Mouse (Mus musculus) heart, postnatal 25 days (tissue): ENCODE measurements at regions not wholly inside any gene's neighbourhood (a gene's known extent, or its start where the extent isn't known, plus 50 kb on each side); places are given as distances from the start of the nearest gene placed in this dataset.

Source experiments
- DNase-seq: peaks from one replicate; pipeline ENCODE4 v3.0.0; 2022; ENCODE audit warnings: low spot score
- intact Hi-C: fragments of 180-260 bp; cut with DNase I; formaldehyde crosslinking; loops from one replicate; pipeline ENCODE4 v1.15.1; 2025

GRCm38 (mm10) chrX:143024325-143024971, 57.9 kb upstream of the Ammecr1 start:
- no peak for DNase-seq
- intact Hi-C loops: no loop called here

GRCm38 (mm10) chrX:143030371-143031010, 64.0 kb upstream of the Ammecr1 start:
- intact Hi-C loops: no loop called here
- no peak for DNase-seq

- intact Hi-C loops: no loop called here
- no peak for DNase-seq
Measured at GRCm38 (mm10) chrX:143039878-143040277, 59.5 kb upstream of the Rtl9 start.

DNA sequence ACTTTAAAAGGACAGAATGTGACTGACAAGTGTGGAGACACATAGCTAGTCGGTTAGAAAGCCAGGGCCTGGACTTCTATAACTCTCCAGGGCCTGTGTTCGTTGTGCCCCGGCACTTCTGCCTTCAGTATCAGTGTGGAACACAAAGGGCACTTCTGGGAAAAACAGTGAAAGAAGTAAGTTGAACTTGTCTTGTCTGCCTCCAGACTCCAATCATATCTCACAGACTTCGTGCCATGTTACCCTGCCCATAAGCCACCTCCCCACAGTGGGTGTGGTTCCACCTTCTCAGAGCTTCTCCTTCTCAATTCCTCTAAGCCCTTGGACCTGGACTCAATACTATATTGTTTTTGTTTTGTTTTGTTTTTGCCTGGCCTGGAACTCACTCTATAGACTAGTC, 55.1 kb upstream of the Rtl9 start:
- DNase-seq: no peak
- intact Hi-C loops: no loop called here

DNA sequence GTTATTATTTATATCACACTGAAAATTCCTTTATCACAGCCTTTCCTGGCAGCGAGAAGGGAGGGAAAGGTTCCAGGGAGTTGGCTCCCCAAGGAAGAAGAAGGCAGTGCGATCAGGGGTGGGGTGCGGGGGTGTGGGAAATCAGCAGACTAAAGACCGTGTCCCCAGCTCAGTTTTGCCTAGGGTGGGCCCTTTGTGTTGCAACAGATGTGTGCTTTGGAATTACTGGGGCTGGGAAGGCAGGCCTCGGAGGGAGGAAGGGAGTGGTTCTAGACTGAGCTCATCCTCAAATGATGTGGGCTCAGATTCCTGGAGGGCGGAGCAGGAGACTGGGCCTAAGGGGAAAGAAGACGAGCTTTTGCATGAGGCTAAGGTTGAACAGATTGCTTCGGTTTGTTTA, 53.1 kb upstream of the Rtl9 start:
- intact Hi-C loops: no loop called here

More for the DNA sequence above, 53.1 kb upstream of the Rtl9 start:
- DNase-seq: peak; percentile 46
